Mouse (Mus musculus) CH12.LX (cell line): ENCODE data around the gene Gsg1l.

ENCODE experiments used
- NRF1 ChIP-seq: IDR thresholded peaks from 2 replicates; pipeline ENCODE4 v1.6.1; 2014; ENCODE audit warnings: low read depth, mild to moderate bottlenecking, inconsistent platforms, low read length, improper control_type of control experiment, moderate library complexity
- POLR2A ChIP-seq: IDR thresholded peaks from 2 replicates; pipeline ENCODE4 v1.6.1; 2011; ENCODE audit warnings: low read depth, mild to moderate bottlenecking, improper control_type of control experiment, low read length
- ZC3H11A ChIP-seq: IDR thresholded peaks from 2 replicates; pipeline ENCODE4 v1.6.1; 2012; ENCODE audit warnings: low read depth, mild to moderate bottlenecking, inconsistent platforms, low read length, improper control_type of control experiment
- ZKSCAN1 ChIP-seq: IDR thresholded peaks from 2 replicates; pipeline ENCODE4 v1.6.1; 2012; ENCODE audit warnings: low read depth, inconsistent platforms, low read length, improper control_type of control experiment, borderline replicate concordance

GRCm38 (mm10) chr7:125989489-125989888, 92.7 kb downstream of the Gsg1l start:
- TF ChIP-seq POLR2A (no peak), ZC3H11A (no peak), ZKSCAN1 (no peak), NRF1 (no peak)
